Mouse (Mus musculus) natural killer cell, adult 2 months (primary cell): ENCODE measurements at regions not wholly inside any gene's neighbourhood (a gene's known extent, or its start where the extent isn't known, plus 50 kb on each side); places are given as distances from the start of the nearest gene placed in this dataset.

ENCODE experiments used
- DNase-seq, 2 experiments: peaks; one replicate each; pipeline ENCODE4 v3.0.0; 2022; ENCODE audit warnings: low spot score in 2 of 2

DNA sequence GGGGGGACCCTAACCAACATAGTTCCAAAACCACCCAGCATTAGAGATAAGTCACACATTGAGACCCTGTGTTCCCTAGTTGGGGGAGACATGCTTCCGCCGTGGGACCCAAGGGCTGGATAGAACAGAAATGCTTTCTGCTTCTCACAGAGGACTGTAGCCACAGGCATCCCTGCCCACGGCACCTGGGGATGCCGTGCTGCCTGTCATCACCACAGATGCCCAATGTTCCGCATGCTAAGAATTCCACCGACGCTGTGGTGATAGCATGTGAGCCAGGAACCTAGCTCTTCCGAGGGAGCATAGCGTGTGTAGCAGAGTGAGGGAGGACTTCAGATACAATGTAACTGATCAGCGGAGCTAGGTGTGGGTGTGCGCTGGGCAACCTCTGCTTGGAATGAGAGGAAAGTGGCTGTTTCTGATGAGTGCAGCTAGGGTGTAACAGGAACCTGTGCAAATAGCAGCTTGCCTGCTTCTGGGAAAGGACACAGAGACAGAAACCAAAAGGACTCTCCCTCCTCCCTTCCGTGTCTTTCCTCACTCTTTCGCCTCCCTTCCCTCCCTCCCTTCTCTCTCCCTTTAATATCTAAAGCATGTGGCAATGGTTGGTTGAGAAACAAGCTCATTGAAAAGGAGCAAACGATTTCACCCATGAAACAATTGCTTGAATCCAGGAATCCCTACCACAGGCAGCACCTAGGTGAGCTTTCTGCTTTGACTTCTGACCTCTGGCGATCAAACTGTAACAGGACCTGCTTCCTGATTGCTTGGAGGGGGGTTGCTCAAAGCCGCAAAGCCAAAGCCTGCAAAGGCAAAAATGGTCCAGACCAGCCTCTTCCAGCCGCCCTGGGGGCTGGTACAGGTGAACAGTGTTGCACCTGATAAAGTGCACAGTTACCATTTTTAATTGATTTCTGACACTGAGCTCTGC is 102.3 kb downstream of the Gm26897 start:
- no peak for DNase-seq

- DNase-seq: no peak
Measured at GRCm38 (mm10) chr5:111836668-111837234, 103.0 kb downstream of the Gm26897 start.

DNA sequence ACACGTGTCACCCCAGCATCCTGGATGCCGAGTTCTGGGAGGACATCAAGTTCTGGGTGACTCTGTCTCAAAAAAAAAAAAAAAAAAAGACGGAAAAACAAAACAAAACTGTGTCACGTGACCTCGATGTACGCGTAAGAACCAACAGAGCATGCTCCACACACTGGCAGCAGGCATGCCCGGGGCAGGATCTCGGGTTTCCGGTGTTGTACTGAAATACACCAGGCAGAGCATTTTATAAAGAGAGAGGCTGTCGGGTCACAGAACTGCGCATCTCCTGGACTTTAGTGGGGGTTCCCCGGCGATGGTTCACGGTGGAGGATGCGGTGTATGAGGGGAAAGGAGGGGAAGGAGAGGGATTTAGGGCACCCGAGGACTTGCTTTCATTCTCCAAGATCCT is 108.7 kb downstream of the Gm26897 start:
- peak; percentile 55 to 60 for DNase-seq

GRCm38 (mm10) chr5:111843622-111844239 is 110.0 kb downstream of the Gm26897 start:
- no peak for DNase-seq

DNA sequence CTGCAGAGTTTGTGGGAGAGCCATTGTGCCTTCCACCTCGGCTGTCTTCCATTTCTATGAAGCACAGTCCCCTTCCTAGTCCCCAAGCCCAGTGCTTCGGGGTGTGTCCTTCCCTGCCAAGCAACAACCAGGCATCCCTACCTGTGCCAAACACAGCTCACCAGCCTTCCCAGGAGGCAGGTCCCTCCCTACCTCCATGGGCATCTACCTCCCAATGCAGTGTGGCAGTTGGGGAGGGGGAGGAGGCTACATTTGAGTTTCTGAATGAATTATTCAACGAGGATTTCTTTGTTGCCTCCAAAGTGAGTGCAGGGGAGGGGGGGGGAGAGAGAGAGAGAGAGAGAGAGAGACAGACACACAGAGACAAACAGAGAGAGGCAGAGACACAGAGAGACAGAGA is 110.8 kb downstream of the Gm26897 start:
- DNase-seq: no peak

DNA sequence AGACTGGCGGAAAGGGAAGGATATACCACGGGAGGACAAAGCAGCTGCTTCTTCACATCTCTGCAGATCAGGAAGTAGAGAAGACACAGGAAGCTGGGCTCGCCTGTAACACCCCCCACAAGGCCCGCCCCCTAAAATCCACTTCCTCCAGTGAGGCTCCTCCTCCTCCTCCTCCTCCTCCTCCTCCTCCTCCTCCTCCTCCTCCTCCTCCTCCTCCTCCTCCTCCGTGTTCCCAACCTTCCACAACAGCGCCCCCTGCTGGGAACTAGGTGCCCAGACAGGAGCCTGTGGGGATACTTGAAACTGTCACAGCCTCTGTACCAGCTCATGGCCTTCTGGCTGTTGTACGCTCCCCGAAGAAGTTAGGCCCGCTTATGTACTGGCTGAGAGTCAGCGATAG is 115.2 kb downstream of the Gm26897 start:
- DNase-seq: no peak

DNA sequence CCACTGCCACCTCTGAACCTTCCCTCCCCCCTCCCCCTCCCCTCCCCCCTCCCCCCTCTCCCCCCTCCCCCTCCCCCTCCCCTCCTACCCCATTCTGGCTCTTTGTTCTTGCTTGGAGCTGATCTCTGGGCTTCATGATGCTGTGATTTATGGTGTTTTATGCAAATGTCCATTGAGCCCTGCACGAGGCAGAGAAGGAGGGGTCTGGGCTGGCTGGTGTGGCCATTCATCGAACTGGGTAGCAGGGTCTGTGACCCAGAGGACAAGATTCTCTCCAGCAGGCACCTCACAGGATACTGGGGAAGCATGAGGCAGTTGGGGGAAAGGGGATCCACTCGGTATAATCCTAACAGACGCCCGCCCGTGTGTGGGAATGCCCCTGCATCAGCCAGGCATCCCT is 119.0 kb downstream of the Gm26897 start:
- DNase-seq: no peak

GRCm38 (mm10) chr5:111855366-111855765 is 121.6 kb downstream of the Gm26897 start:
- no peak for DNase-seq

DNA sequence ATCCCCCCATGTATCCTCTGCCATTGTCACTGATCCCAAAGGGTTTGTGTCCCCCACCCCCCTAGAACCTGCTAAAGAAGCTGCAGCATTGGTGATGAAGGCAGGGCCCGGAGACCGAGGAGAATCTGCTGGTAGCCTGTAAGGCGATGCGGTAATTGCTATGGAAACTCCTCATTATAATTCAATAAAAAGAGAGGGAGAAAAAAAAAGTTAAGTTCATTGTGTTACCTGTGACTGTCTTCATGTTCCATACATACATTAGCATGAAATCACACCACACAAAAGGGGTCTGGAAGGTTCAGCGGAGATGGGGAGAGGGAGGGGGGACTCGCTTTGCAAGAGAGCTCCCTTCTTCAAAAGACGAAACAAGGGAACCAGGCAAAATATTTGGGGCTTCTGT is 123.5 kb downstream of the Gm26897 start:
- no peak for DNase-seq

DNA sequence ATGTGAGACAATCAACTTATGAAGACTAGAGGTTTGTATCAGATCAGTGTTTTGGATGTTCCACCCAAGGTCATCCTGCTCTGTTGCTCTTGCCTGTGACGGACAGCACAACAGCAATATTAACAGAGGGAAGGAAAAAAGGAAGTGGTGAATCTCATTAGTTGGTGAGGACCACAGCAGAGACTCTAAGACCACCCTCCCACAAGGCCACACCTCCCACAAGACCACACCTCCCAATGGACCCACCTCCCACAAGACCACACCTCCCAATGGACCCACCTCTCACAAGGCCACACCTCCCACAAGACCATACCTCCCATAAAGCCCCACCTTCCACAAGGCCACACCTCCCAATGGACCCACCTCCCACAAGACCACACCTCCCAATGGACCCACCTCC is 126.7 kb downstream of the Gm26897 start:
- DNase-seq: no peak

DNA sequence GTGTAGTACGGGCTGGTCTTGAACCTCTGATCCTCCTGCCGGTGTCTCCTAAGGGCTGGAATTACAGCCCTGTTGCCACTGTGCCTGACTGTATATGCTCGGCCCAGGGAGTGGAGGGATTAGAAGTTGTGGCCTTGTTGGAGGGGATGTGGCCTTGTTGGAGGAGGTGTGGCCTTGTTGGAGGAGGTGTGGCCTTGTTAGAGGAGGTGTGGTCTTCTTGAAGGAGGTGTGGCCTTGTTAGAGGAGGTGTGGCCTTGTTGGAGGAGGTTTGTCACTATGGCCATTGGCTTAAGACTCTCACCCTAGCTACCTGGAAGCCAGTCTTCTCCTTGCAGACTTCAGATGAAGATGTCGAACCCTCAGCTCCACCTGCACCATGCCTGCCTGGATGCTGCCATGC is 128.6 kb downstream of the Gm26897 start:
- no peak for DNase-seq

- no peak for DNase-seq
Measured at GRCm38 (mm10) chr5:111863922-111864321, 130.2 kb downstream of the Gm26897 start.

GRCm38 (mm10) chr5:111864606-111865005 is 130.9 kb downstream of the Gm26897 start:
- DNase-seq: no peak

- no peak for DNase-seq
Measured at GRCm38 (mm10) chr5:111869011-111869410, 135.3 kb downstream of the Gm26897 start.

DNA sequence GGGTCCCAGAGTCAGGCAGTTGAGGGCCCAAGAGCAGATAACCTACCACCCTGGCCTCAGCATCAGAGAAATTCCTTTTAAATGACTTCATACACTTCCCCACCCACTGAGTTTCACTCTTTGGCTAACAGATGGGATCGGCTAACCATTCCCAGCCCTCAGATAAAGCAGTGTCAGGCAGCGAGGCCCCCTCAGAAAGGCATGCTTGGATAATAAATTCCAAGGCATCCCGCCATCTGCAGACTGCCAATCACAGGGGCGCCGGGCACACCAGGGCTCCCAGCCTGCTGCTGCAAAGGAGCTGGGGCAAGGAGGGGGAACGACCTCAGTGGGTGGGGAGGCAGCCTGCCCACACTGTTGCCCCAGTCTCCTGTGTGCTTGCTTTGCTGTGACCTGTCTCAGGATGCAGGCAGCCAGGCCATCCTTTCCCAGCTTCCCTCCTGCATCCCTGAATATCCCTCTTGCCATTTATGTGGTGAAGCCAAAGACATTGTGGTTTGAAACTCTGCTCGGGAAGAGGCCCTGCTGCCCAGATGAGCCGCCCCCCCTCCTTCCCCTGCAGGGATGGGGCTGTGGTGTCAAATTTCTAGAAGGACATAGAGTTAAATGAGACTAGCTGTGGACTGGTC is 143.6 kb downstream of the Gm26897 start:
- DNase-seq: no peak

- DNase-seq: no peak
Measured at GRCm38 (mm10) chr5:111879044-111879443, 145.3 kb downstream of the Gm26897 start.

GRCm38 (mm10) chr5:111880268-111880667 is 146.5 kb downstream of the Gm26897 start:
- no peak for DNase-seq

DNA sequence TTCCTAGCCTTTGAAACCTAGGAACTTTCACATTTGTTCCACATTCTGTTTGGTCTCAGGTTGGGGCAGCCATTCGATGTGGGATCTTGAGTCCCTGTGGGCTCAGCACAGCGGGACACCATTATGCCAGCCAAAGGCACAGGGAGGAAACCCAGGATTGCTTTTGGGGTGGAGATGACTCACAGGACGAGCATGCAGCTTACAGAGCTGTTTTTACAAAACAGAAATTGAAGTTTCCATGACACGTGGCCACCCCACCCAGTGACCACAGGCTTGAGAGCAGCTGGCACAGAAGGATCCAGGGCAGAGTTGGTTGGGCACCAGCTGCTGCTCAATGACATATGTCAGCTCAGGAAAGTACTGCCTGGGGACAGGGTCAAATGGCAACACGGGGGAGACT is 147.8 kb downstream of the Gm26897 start:
- no peak for DNase-seq

GRCm38 (mm10) chr5:111887281-111887680 is 153.6 kb downstream of the Gm26897 start:
- DNase-seq: no peak

- no peak for DNase-seq
Measured at GRCm38 (mm10) chr5:111890800-111891199, 157.1 kb downstream of the Gm26897 start.

DNA sequence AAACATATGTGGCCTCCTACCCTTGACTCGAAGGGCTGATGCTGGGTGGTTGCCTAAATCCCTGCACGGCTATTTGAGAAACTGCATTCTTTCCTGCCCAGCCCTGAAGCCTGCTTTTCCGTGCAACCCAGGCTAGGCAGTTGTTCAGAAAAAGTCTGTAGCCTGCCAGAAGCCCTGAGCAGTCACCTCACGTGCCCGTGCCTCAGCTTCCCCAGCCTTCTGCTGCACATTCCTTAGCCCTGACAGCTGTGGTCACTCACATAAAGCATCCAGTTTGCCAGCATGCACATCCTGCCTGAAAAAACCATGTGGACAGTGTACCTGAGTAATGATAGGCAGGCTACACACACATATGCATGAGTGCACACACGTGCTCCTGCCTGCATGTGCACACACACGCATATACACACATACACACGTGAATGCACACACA is 157.6 kb downstream of the Gm26897 start:
- DNase-seq: no peak

DNA sequence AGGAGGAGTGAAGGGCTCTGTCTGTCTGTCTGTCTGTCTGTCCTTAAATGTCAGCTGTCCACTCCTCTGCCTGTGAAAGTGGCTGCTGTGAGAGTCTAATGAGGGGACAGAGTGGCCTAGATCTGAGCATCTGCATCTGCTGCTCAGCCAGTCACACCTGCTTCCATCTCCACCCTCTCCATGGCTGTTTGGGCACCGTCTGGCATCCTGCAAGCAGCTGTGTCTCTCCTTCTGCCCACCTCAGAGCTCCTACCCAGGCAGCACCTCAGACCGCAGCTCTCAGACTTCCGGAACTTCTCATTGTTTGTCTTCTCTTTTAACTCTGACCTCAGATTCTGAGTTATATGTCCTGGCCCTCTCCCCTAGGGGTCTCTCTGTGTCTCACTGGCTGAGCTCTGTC is 159.2 kb downstream of the Gm26897 start:
- DNase-seq: peak; percentile 10 to 29
